Mouse (Mus musculus): ENCODE measurements around the gene Olfr731. TPM values are rescaled to one million over a fixed set of nuclear protein-coding genes. Genes with fewer than 3 reads are reported as not detected.

The Olfr731 gene
- polyA plus RNA-seq (2012; rRNA removed), result not detected in 2 replicates

GRCm38 (mm10) chr14:50241766-50242165 is at the start of gene Olfr731:
Gene Olfr731, minus strand, starts transcription at chr14:50241866.

GRCm38 (mm10) chr14:50284106-50284505 is 42.4 kb upstream of the Olfr731 start, which contains the start of gene Olfr732:
Gene Olfr732, minus strand, starts transcription at chr14:50284206.

GRCm38 (mm10) chr14:50188098-50188497 is 53.6 kb downstream of the Olfr731 start, which contains the start of gene Olfr730:
Gene Olfr730, minus strand, starts transcription at chr14:50188198.

Other genes starting within 250 kb of the Olfr731 start
- gene Olfr725, start 201.5 kb downstream of the Olfr731 start, polyA plus RNA-seq (2012; rRNA removed), result not detected in 2 replicates
- gene Olfr726, start 150.9 kb downstream of the Olfr731 start, polyA plus RNA-seq (2012; rRNA removed), result not detected in 2 replicates
- not detected in 2 replicates for gene Olfr727, start 118.7 kb downstream of the Olfr731 start, polyA plus RNA-seq (2012; rRNA removed)
- gene Olfr728, start 99.2 kb downstream of the Olfr731 start, polyA plus RNA-seq (2012; rRNA removed), result not detected in 2 replicates
- gene Olfr729, start 89.0 kb downstream of the Olfr731 start, polyA plus RNA-seq (2012; rRNA removed), result not detected in 2 replicates
- not detected in 2 replicates for gene Olfr730, start 53.7 kb downstream of the Olfr731 start, polyA plus RNA-seq (2012; rRNA removed)
- not detected in 2 replicates for gene Olfr732, start 42.3 kb upstream of the Olfr731 start, polyA plus RNA-seq (2012; rRNA removed)
- gene Olfr733, start 59.7 kb upstream of the Olfr731 start, polyA plus RNA-seq (2012; rRNA removed), result not detected in 2 replicates
- not detected in 2 replicates for gene Olfr734, start 84.9 kb upstream of the Olfr731 start, polyA plus RNA-seq (2012; rRNA removed)
- gene Olfr735, start 107.0 kb upstream of the Olfr731 start, polyA plus RNA-seq (2012; rRNA removed), result not detected in 2 replicates
- gene Tlr11, start 116.0 kb upstream of the Olfr731 start, polyA plus RNA-seq (2012; rRNA removed), result 0.05 and 0.07 TPM in 2 replicates
- not detected in 2 replicates for gene Olfr736, start 139.3 kb upstream of the Olfr731 start, polyA plus RNA-seq (2012; rRNA removed)
- gene Olfr738, start 165.7 kb upstream of the Olfr731 start, polyA plus RNA-seq (2012; rRNA removed), result not detected in 2 replicates
- not detected in 2 replicates for gene Olfr739, start 176.8 kb upstream of the Olfr731 start, polyA plus RNA-seq (2012; rRNA removed)
- gene Olfr740, start 203.7 kb upstream of the Olfr731 start, polyA plus RNA-seq (2012; rRNA removed), result not detected in 2 replicates
- not detected in 2 replicates for gene Olfr741, start 230.9 kb upstream of the Olfr731 start, polyA plus RNA-seq (2012; rRNA removed)